Mouse (Mus musculus) embryo, embryonic 10 days (tissue): ENCODE results near the gene Fas.

Experiments
- DNase-seq: peaks from one replicate; pipeline ENCODE4 v3.0.0-alpha.2; 2015; ENCODE audit warnings: low spot score

Gene Fas

DNA sequence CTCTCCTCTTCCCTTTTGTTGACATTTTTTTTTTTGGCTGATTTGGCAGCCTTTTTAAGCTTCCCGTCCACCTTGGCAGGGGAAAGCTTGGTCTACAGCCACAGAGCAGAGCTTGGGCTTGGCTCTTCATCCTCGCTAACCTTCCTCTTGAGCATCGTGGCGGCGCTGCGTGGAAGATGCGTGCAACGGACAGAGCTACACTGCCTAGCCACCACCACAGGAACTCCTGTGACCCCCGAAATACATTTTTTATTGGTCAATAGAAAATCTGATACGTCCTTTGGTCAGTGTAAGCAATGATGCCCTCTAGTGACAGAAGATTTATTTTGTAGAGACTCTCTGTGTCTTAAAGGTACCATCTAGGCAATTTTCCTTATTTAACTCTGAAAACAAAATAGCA lies 6.1 kb upstream of the Fas start:
- no peak for DNase-seq

- DNase-seq, result no peak
Measured at GRCm38 (mm10) chr19:34284826-34285225, 5.6 kb upstream of the Fas start.

GRCm38 (mm10) chr19:34287221-34287620 lies 3.2 kb upstream of the Fas start:
- DNase-seq, result no peak

- no peak for DNase-seq
Measured at GRCm38 (mm10) chr19:34287656-34288415, 2.6 kb upstream of the Fas start.

DNA sequence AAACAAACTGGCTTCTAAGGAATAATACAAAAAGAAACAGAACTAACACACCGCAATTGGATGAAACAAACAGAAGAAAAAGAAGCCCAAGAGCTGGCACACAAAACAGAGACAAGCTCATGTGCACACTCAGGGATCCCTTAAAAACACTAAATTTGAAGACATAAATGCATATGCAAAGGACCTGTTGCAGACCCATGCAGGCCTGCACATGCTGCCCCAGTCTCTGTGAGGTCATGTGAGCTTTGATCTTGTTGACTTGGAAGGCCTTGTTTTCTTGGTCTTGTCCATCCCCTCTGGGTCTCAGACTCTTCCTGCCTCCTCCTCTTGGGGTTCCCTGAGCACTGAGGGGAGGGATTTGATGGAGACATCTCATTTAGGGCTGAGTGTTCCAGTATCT lies 1.8 kb upstream of the Fas start:
- no peak for DNase-seq

DNA sequence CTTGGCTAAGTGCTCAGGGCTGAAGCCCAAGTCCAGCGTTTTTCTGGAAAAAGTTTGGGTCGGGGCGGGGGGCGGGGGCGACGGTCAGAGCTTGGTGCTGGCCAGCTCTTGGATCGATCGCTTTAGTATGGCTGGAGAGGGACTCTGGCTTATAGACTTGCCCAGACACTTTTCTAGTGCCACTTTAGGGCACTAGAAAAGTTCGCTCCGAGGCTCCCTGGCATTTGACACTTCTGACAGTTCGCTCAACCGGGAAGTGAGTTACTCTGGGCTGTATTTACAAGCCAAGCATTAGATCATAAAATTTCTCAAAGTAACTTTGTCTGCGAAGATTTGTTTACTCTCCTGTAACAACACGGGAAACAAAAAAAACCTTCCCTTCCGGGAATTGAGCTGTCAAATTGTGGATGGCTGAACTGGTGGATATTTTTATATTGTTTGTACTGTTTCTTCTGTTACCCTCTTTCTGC lies 441 bp downstream of the Fas start:
- DNase-seq, result no peak

- no peak for DNase-seq
Measured at GRCm38 (mm10) chr19:34291379-34291778, 913 bp downstream of the Fas start.

GRCm38 (mm10) chr19:34291956-34292355 lies 1.5 kb downstream of the Fas start:
- no peak for DNase-seq

- no peak for DNase-seq
Measured at GRCm38 (mm10) chr19:34292701-34293100, 2.2 kb downstream of the Fas start.

- DNase-seq, result no peak
Measured at GRCm38 (mm10) chr19:34293376-34293947, 3.0 kb downstream of the Fas start.

DNA sequence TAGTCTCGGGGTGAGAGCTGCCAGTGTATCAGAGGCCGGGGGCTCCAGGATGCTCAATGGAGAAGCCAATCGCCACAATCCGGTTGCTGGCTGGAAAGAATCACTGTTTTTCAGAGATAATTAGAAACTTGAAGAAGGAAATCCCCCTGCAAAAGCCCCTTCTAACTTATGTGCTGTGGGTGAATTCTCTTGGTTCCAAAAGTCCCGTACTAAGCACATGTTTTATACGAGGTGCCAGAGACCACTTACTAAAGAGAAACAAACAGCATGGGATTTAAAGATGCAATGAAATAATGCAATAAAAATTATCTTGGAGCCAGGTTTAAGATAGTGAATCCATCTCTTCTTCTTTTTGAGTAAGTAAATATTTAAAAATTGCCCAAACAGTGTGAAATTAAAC lies 5.0 kb downstream of the Fas start:
- DNase-seq, result no peak

DNA sequence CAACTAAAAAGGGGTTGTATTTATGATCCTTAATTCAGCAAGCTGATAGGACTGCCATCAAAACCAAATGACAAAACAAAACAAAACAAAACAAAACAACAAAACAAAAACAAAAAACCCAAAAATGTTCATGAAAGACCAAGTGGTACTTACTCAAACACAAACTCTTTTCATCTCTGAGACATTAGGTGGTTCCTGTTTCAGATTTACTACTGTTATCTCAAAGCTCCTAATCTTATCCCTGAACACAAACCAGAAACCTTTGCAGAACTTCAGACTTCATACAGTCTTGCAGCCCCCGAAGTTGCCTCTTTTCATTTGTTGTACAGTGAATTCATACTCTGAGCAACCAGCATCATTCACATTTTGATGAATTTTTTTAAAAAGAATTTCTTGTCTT lies 8.1 kb downstream of the Fas start:
- no peak for DNase-seq

- DNase-seq, result no peak
Measured at GRCm38 (mm10) chr19:34299229-34299628, 8.8 kb downstream of the Fas start.

GRCm38 (mm10) chr19:34300430-34300829 lies 10.0 kb downstream of the Fas start:
- no peak for DNase-seq

DNA sequence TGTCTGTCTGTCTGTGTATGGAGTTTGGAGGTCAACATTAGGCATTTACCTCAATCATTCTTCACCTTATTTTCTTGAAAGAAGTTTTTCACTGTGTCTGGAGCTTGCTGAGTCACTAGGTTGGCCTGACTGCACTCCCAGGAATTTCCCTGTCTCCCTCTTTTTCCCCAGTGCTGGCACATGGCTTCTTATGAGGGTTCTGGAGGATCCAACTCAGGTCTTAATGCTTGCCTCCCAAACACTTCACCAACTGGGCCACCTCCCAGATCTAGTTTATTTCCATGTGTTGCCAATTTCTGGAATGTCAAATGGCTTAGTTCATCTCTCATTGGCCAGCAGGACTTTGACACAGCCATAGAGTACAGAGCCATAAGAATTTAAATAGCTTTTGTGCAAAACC lies 14.5 kb downstream of the Fas start:
- DNase-seq, result no peak

GRCm38 (mm10) chr19:34306794-34307193 lies 16.3 kb downstream of the Fas start:
- DNase-seq, result no peak

GRCm38 (mm10) chr19:34312151-34312728 lies 21.8 kb downstream of the Fas start:
- no peak for DNase-seq

GRCm38 (mm10) chr19:34328051-34328450 lies 37.6 kb downstream of the Fas start:
- DNase-seq, result no peak

GRCm38 (mm10) chr19:34334300-34334699 lies 43.8 kb downstream of the Fas start:
- DNase-seq, result peak; percentile 88

GRCm38 (mm10) chr19:34344702-34345101 lies 54.2 kb downstream of the Fas start:
- DNase-seq, result no peak

- peak; percentile 14 for DNase-seq
Measured at GRCm38 (mm10) chr19:34345616-34346267, 55.3 kb downstream of the Fas start.

DNA sequence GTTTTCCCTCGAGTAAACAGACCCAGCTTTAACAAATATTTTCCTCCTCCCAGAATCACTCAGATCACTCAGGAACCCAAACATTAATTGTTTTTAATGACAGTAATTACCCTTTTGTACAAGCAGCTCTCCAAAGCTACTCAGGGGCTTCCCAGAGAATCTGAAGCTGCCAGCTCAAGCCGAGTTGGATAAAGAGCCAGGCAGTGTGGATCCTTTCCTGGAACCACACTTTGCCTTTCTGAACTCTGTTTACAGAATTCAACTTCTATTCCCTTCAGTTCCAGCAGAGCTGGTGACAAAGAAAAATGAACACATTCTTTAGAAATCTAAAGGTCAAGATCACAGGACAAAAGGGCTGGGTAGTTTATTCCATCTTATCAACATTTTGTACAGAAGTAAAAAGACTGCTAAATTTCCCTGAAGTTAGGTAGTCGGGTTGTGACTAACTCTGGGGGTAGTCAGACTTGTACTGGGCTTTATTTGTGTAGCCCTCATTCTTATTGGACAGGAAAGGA lies 62.9 kb downstream of the Fas start:
- DNase-seq, result no peak

DNA sequence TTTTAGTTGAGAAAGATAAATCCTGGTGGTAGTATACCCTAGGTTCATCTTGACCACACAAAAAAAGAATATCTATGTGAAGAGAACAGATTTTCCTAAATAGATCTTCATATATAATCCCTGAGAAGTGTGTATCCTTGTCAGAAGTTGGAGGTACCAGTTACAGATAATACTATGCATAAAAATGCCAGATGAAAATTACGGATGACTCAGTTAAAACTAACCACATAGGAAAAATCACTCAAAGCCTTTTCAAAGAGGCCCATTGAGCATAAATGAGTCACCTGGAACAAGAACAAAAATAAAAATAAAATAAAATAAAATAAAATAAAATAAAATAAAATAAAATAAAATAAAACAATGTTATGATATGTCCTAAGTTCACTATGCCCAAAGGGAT lies 72.2 kb downstream of the Fas start:
- DNase-seq, result no peak
